Mouse (Mus musculus): Measurements from ENCODE around the gene Pla2g7. TPM values are rescaled to one million over a fixed set of nuclear protein-coding genes. Genes with fewer than 3 reads are reported as not detected.

Pla2g7 gene
- polyA plus RNA-seq (2012; rRNA removed) = 4.2 and 5.5 TPM in 2 replicates
- polyA plus RNA-seq (2014; fragmentation: Nextera tagmentation; extraction: Ambion mirVana) = 9.3 and 11.3 TPM in 2 replicates

GRCm38 (mm10) chr17:43567992-43568888, at the start of gene Pla2g7:
TSS of gene Pla2g7 (plus strand) at chr17:43568098.
- H3K9ac ChIP-seq (ENCODE audit: low read depth, low read length, severe bottlenecking) = peak within 1 kb of the TSS; percentile 60
- H3K27ac ChIP-seq (replicated peaks; ENCODE audit: low read depth, low read length) = no peak within 1 kb of the TSS
- no peaks in the 10 kb centered on the region for H3K36me3 ChIP-seq (ENCODE audit: control insufficient read depth, insufficient read depth, low read length)
- peak within 1 kb of the TSS; percentile 42 for H3K4me3 ChIP-seq (replicated peaks; ENCODE audit: low read length)
- H3K4me1 ChIP-seq (ENCODE audit: control insufficient read depth, insufficient read depth, low read length) = peaks cover 4% of the 10 kb centered on the region; the same call in 1 of the 2 replicates
- H3K4me2 ChIP-seq (replicated peaks; ENCODE audit: low read depth, low read length, severe bottlenecking) = peak within 1 kb of the TSS; percentile 74
- H3K27me3 ChIP-seq (ENCODE audit: control insufficient read depth, insufficient read depth, low read length) = no peaks in the 10 kb centered on the region
- ATAC-seq (ENCODE audit: low FRiP score, low read depth) (peak; percentile 82), DNase-seq (ENCODE audit: low spot score) (peak; percentile 18)
- no peaks in the 10 kb centered on the region for H3K9me3 ChIP-seq (ENCODE audit: control insufficient read depth, low read length)
- no peak for TF ChIP-seq POLR2A (IDR thresholded peaks at IDR 0.05; ENCODE audit: borderline replicate concordance, extremely low read depth, insufficient read depth, insufficient read length)
- 1% methylated on average over 34 of the region's 34 CpGs for WGBS

GRCm38 (mm10) chr17:43518644-43519409, 49.1 kb upstream of the Pla2g7 start:
- Histone ChIP-seq H3K27me3 (ENCODE audit: control insufficient read depth, insufficient read depth, low read length) (no peaks in the 10 kb centered on the region), H3K9me3 (ENCODE audit: control insufficient read depth, low read length) (no peaks in the 10 kb centered on the region), H3K4me3 (replicated peaks; ENCODE audit: low read length) (no peak overlapping the region), H3K4me2 (replicated peaks; ENCODE audit: low read depth, low read length, severe bottlenecking) (no peak overlapping the region), H3K36me3 (ENCODE audit: control insufficient read depth, insufficient read depth, low read length) (no peaks in the 10 kb centered on the region), H3K27ac (replicated peaks; ENCODE audit: low read depth, low read length) (no peak overlapping the region), H3K9ac (ENCODE audit: low read depth, low read length, severe bottlenecking) (no peak overlapping the region), H3K4me1 (ENCODE audit: control insufficient read depth, insufficient read depth, low read length) (no peaks in the 10 kb centered on the region)
- TF ChIP-seq POLR2A (IDR thresholded peaks at IDR 0.05; ENCODE audit: borderline replicate concordance, extremely low read depth, insufficient read depth, insufficient read length) = no peak
- WGBS = 26% methylated on average over 18 of the region's 18 CpGs
- DNase-seq (ENCODE audit: low spot score) = peak; percentile 81
- peak; percentile 82 for ATAC-seq (ENCODE audit: low FRiP score, low read depth)

GRCm38 (mm10) chr17:43520166-43520565, 47.7 kb upstream of the Pla2g7 start:
- ATAC-seq (ENCODE audit: low FRiP score, low read depth) = no peak
- no peaks in the 10 kb centered on the region for H3K4me1 ChIP-seq (ENCODE audit: control insufficient read depth, insufficient read depth, low read length)
- TF ChIP-seq POLR2A (IDR thresholded peaks at IDR 0.05; ENCODE audit: borderline replicate concordance, extremely low read depth, insufficient read depth, insufficient read length) = no peak
- H3K9ac ChIP-seq (ENCODE audit: low read depth, low read length, severe bottlenecking) = no peak overlapping the region
- 77% methylated on average over 3 of the region's 3 CpGs for WGBS
- H3K27ac ChIP-seq (replicated peaks; ENCODE audit: low read depth, low read length) = no peak overlapping the region
- H3K4me3 ChIP-seq (replicated peaks; ENCODE audit: low read length) = no peak overlapping the region
- H3K36me3 ChIP-seq (ENCODE audit: control insufficient read depth, insufficient read depth, low read length) = no peaks in the 10 kb centered on the region
- no peak overlapping the region for H3K4me2 ChIP-seq (replicated peaks; ENCODE audit: low read depth, low read length, severe bottlenecking)
- H3K9me3 ChIP-seq (ENCODE audit: control insufficient read depth, low read length) = no peaks in the 10 kb centered on the region
- no peaks in the 10 kb centered on the region for H3K27me3 ChIP-seq (ENCODE audit: control insufficient read depth, insufficient read depth, low read length)
- DNase-seq (ENCODE audit: low spot score) = no peak

GRCm38 (mm10) chr17:43530507-43530906, 37.4 kb upstream of the Pla2g7 start:
- no peak overlapping the region for H3K27ac ChIP-seq (replicated peaks; ENCODE audit: low read depth, low read length)
- no peak overlapping the region for H3K9ac ChIP-seq (ENCODE audit: low read depth, low read length, severe bottlenecking)
- H3K27me3 ChIP-seq (ENCODE audit: control insufficient read depth, insufficient read depth, low read length) = no peaks in the 10 kb centered on the region
- H3K36me3 ChIP-seq (ENCODE audit: control insufficient read depth, insufficient read depth, low read length) = no peaks in the 10 kb centered on the region
- H3K9me3 ChIP-seq (ENCODE audit: control insufficient read depth, low read length) = no peaks in the 10 kb centered on the region
- H3K4me2 ChIP-seq (replicated peaks; ENCODE audit: low read depth, low read length, severe bottlenecking) = no peak overlapping the region
- no peak for ATAC-seq (ENCODE audit: low FRiP score, low read depth)
- no peak overlapping the region for H3K4me3 ChIP-seq (replicated peaks; ENCODE audit: low read length)
- peaks cover 5% of the 10 kb centered on the region; the same call in 1 of the 2 replicates for H3K4me1 ChIP-seq (ENCODE audit: control insufficient read depth, insufficient read depth, low read length)
- 83% methylated on average over 2 of the region's 2 CpGs for WGBS
- DNase-seq (ENCODE audit: low spot score) = no peak
- TF ChIP-seq POLR2A (IDR thresholded peaks at IDR 0.05; ENCODE audit: borderline replicate concordance, extremely low read depth, insufficient read depth, insufficient read length) = no peak

GRCm38 (mm10) chr17:43531192-43531591, 36.7 kb upstream of the Pla2g7 start:
- TF ChIP-seq POLR2A (IDR thresholded peaks at IDR 0.05; ENCODE audit: borderline replicate concordance, extremely low read depth, insufficient read depth, insufficient read length) = no peak
- no peaks in the 10 kb centered on the region for H3K36me3 ChIP-seq (ENCODE audit: control insufficient read depth, insufficient read depth, low read length)
- no peaks in the 10 kb centered on the region for H3K9me3 ChIP-seq (ENCODE audit: control insufficient read depth, low read length)
- H3K4me1 ChIP-seq (ENCODE audit: control insufficient read depth, insufficient read depth, low read length) = peaks cover 5% of the 10 kb centered on the region; the same call in 1 of the 2 replicates
- 91% methylated on average over 4 of the region's 4 CpGs for WGBS
- H3K4me3 ChIP-seq (replicated peaks; ENCODE audit: low read length) = no peak overlapping the region
- no peak overlapping the region for H3K4me2 ChIP-seq (replicated peaks; ENCODE audit: low read depth, low read length, severe bottlenecking)
- H3K9ac ChIP-seq (ENCODE audit: low read depth, low read length, severe bottlenecking) = no peak overlapping the region
- ATAC-seq (ENCODE audit: low FRiP score, low read depth) (no peak), DNase-seq (ENCODE audit: low spot score) (no peak)
- H3K27ac ChIP-seq (replicated peaks; ENCODE audit: low read depth, low read length) = no peak overlapping the region
- H3K27me3 ChIP-seq (ENCODE audit: control insufficient read depth, insufficient read depth, low read length) = no peaks in the 10 kb centered on the region
